Mouse (Mus musculus) adrenal gland, postnatal 36 days (tissue): ENCODE results near the gene Ifna2. TPM values are rescaled to one million over a fixed set of nuclear protein-coding genes. Genes with fewer than 3 reads are reported as not detected.

Experiments used
- DNase-seq, 2 experiments: peaks; one replicate each; pipeline ENCODE4 v3.0.0; 2021; ENCODE audit warnings: mixed read lengths in 1 of 2
- total RNA-seq, 2 experiments: library from RNA; stranded (reverse); gene quantifications; 2 replicates each; pipeline ENCODE4 v1.2.3; 2021

Ifna2 gene
- total RNA-seq, 2 experiments from 2014 or later, result not detected

GRCm38 (mm10) chr4:88653644-88654043 lies 30.1 kb downstream of the Ifna2 start:
- no peak for DNase-seq

- DNase-seq, result no peak
These were observed 39.4 kb downstream of the Ifna2 start, which contains the start of gene Ifna13 for GRCm38 (mm10) chr4:88644359-88644758. Gene Ifna13 (minus strand): TSS chr4:88644459.

- DNase-seq, result no peak
These were observed 41.2 kb downstream of the Ifna2 start for GRCm38 (mm10) chr4:88642526-88642925.

GRCm38 (mm10) chr4:88641077-88641831 lies 42.5 kb downstream of the Ifna2 start:
- DNase-seq, result peak; percentile 90 to 94

- no peak for DNase-seq
These were observed 43.0 kb downstream of the Ifna2 start for GRCm38 (mm10) chr4:88640704-88641076.

- no peak for DNase-seq
These were observed 49.4 kb downstream of the Ifna2 start, which contains the start of gene C87499 for GRCm38 (mm10) chr4:88634311-88634710. Gene C87499 (minus strand): TSS chr4:88634411.

Other genes starting within 250 kb of the Ifna2 start
- gene Hacd4, start 245.0 kb downstream of the Ifna2 start, total RNA-seq, result 1 to 10 TPM; 4.5 to 4.6 TPM
- not detected for gene Ifnb1, start 161.1 kb downstream of the Ifna2 start, total RNA-seq
- not detected for gene Ifna15, start 125.7 kb downstream of the Ifna2 start, total RNA-seq
- gene Ifna14, start 112.1 kb downstream of the Ifna2 start, total RNA-seq, result not detected
- gene Ifna9, start 91.5 kb downstream of the Ifna2 start, total RNA-seq, result not detected
- gene Ifna12, start 80.5 kb downstream of the Ifna2 start, total RNA-seq, result not detected
- not detected for gene C87499, start 49.5 kb downstream of the Ifna2 start, total RNA-seq
- gene Ifna13, start 39.5 kb downstream of the Ifna2 start, total RNA-seq, result not detected
- gene Ifna16, start 7.0 kb downstream of the Ifna2 start, total RNA-seq, result not detected
- gene Ifnab, start 7.4 kb upstream of the Ifna2 start, total RNA-seq, result not detected
- under 1 TPM; 0.36 to 0.60 TPM for gene Gm26566, start 37.9 kb upstream of the Ifna2 start, total RNA-seq
- 10 to 100 TPM; 82.5 to 89.7 TPM for gene Klhl9, start 38.6 kb upstream of the Ifna2 start, total RNA-seq
- not detected for gene Gm13271, start 71.0 kb upstream of the Ifna2 start, total RNA-seq
- gene Gm13283, start 76.2 kb upstream of the Ifna2 start, total RNA-seq, result under 1 TPM in 1 of 2 experiments, not detected in 1; 0.20 TPM
- not detected for gene Gm13290, start 89.9 kb upstream of the Ifna2 start, total RNA-seq
- gene Gm13289, start 93.0 kb upstream of the Ifna2 start, total RNA-seq, result not detected
- gene Gm13272, start 95.9 kb upstream of the Ifna2 start, total RNA-seq, result not detected
- gene Ifnz, start 98.2 kb upstream of the Ifna2 start, total RNA-seq, result under 1 TPM in 1 of 2 experiments, not detected in 1; 0.20 TPM
- not detected for gene Gm13276, start 101.8 kb upstream of the Ifna2 start, total RNA-seq
- not detected for gene Gm13277, start 104.7 kb upstream of the Ifna2 start, total RNA-seq
- not detected for gene Gm13278, start 107.6 kb upstream of the Ifna2 start, total RNA-seq
- gene Gm13275, start 110.6 kb upstream of the Ifna2 start, total RNA-seq, result not detected
- gene Gm13279, start 113.5 kb upstream of the Ifna2 start, total RNA-seq, result not detected
- gene Gm13285, start 115.8 kb upstream of the Ifna2 start, total RNA-seq, result not detected
- not detected for gene Gm13287, start 119.3 kb upstream of the Ifna2 start, total RNA-seq
- under 1 TPM in 1 of 2 experiments, not detected in 1; 0.10 TPM for gene Gm13288, start 121.6 kb upstream of the Ifna2 start, total RNA-seq
- gene Ifna7, start 132.3 kb upstream of the Ifna2 start, total RNA-seq, result not detected
- gene Ifna11, start 136.0 kb upstream of the Ifna2 start, total RNA-seq, result not detected
- not detected for gene Ifna6, start 143.5 kb upstream of the Ifna2 start, total RNA-seq
- gene Ifna5, start 151.6 kb upstream of the Ifna2 start, total RNA-seq, result not detected
- gene Ifna4, start 157.9 kb upstream of the Ifna2 start, total RNA-seq, result not detected
- gene Ifna1, start 166.2 kb upstream of the Ifna2 start, total RNA-seq, result not detected
- not detected for gene Ifne, start 196.3 kb upstream of the Ifna2 start, total RNA-seq